Mouse (Mus musculus) cerebellum, adult 8-10 months (tissue): Measurements from ENCODE around the gene Clip4.

Source experiments
- DNase-seq: peaks from one replicate; pipeline ENCODE4 v3.0.0; 2022

Gene Clip4

GRCm38 (mm10) chr17:71874795-71875194 lies 106.5 kb downstream of the Clip4 start:
- no peak for DNase-seq

GRCm38 (mm10) chr17:71875492-71875891 lies 107.2 kb downstream of the Clip4 start:
- DNase-seq: no peak

- DNase-seq: no peak
Observed at GRCm38 (mm10) chr17:71881369-71881768, 113.1 kb downstream of the Clip4 start.

- peak; percentile 7 for DNase-seq
Observed at GRCm38 (mm10) chr17:71909107-71909506, 140.8 kb downstream of the Clip4 start.

GRCm38 (mm10) chr17:71913188-71913587 lies 144.9 kb downstream of the Clip4 start:
- no peak for DNase-seq
